Mouse (Mus musculus) hindbrain, embryonic 11.5 days (tissue): ENCODE data around the gene Gm20388. TPM values are rescaled to one million over a fixed set of nuclear protein-coding genes. Genes with fewer than 3 reads are reported as not detected.
A peak's percentile ranks its signal among the peaks of the same experiment; 100 is the strongest.

Source experiments
- ATAC-seq: fragments of 200-750 bp; cut with Nextera tagmentation; 2 replicates; pipeline ENCODE4 v1.8.0; 2017; ENCODE audit warnings: mild to moderate bottlenecking, moderate TSS enrichment, moderate library complexity; ENCODE audit not compliant: low FRiP score
- DNase-seq: peaks from one replicate; pipeline ENCODE4 v3.0.0-alpha.2; 2015; ENCODE audit warnings: low spot score
- H3K27ac ChIP-seq: fragments of 300-500 bp; sonication (generic); 2 replicates; pipeline ENCODE4 v1.5.1; 2014; ENCODE audit warnings: mild to moderate bottlenecking, low read depth, low read length
- H3K27me3 ChIP-seq: fragments of 300-500 bp; sonication (generic); 2 replicates; pipeline ENCODE4 v1.6.1; 2014; ENCODE audit warnings: mild to moderate bottlenecking, low read length, moderate library complexity, mixed read lengths; ENCODE audit not compliant: control insufficient read depth, insufficient read depth
- H3K36me3 ChIP-seq: fragments of 300-500 bp; sonication (generic); 2 replicates; pipeline ENCODE4 v1.6.1; 2014; ENCODE audit warnings: mild to moderate bottlenecking, low read length, moderate library complexity, mixed read lengths; ENCODE audit not compliant: control insufficient read depth, insufficient read depth
- H3K4me1 ChIP-seq: fragments of 300-500 bp; sonication (generic); replicated peaks from 2 replicates; pipeline ENCODE4 v1.6.1; 2014; ENCODE audit warnings: low read length, mixed read lengths; ENCODE audit not compliant: control insufficient read depth, insufficient read depth
- H3K4me2 ChIP-seq: fragments of 300-500 bp; sonication (generic); replicated peaks from 2 replicates; pipeline ENCODE4 v1.6.1; 2014; ENCODE audit warnings: mild to moderate bottlenecking, low read depth, low read length
- H3K4me3 ChIP-seq: fragments of 300-500 bp; sonication (generic); 2 replicates; pipeline ENCODE4 v1.5.1; 2014; ENCODE audit warnings: low read depth, low read length
- H3K9ac ChIP-seq: fragments of 300-500 bp; sonication (generic); 2 replicates; pipeline ENCODE4 v1.6.1; 2014; ENCODE audit warnings: low read depth, low read length
- H3K9me3 ChIP-seq: fragments of 300-500 bp; sonication (generic); 2 replicates; pipeline ENCODE4 v1.6.1; 2016; ENCODE audit warnings: low read length; ENCODE audit not compliant: control insufficient read depth
- WGBS: fragments of 180-500 bp; shearing (Covaris S2); extraction: QIAGEN DNeasy Blood & Tissue Kit; methylation state at CpG from one replicate; pipeline ENCODE4 v1.1.7; 2014; 5-methylcytosine and 5-hydroxymethylcytosine counted together
- polyA plus RNA-seq: library from polyadenylated mRNA; unstranded; fragments of >200 nt; fragmentation: Nextera tagmentation; extraction: Ambion mirVana; gene quantifications from 2 replicates; pipeline ENCODE4 v1.2.1, GENCODE M21; 2014

Gene Gm20388
- polyA plus RNA-seq, 1 experiment from 2014 or later = 11.8 TPM

DNA sequence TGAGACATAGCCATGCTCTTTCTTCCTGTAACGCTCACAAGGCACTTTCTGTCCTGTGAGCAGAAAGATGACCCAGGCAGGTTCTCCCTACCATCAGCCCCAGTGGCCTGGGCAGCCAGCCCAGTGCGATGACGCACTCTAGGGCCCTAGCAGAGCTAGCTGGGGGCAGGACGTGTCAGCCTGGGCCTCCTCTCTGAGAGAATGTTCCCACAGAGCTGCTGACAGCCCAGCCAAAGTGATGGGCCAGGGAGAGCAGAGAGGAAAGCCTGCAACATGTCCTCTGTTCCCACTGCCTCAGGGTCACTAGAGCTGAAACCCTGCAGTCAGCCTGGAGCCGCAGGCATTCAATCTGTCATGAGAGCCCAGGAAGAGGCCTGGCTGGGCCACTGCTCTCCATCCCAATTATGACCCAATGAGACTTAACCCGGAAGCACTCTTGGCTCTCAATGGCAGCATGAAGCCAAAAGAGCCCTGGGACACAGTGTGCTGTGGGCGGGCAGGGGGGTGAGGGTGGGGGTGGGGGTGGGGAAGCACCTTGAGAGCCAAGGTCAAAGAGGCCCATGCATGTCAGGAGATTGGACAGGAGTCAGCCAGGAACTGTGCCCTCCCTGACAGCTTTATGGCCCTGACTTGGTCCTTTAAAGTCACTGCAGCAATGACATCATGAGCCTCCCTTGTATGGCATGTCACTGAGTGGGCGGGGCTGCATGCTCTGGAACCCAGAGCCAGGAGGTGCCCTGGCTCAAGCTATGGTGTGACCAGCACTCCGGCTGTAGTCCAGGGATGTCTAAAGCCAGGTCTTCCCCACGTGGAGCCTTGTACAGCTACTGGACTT, 1465.7 kb downstream of the Gm20388 start:
- H3K27ac ChIP-seq = no peak overlapping the region
- no peaks in the 10 kb centered on the region for H3K9me3 ChIP-seq
- ATAC-seq = no peak
- H3K4me2 ChIP-seq = no peak overlapping the region
- WGBS = 72% methylated on average over 10 of the region's 10 CpGs
- no peaks in the 10 kb centered on the region for H3K36me3 ChIP-seq
- no peak overlapping the region for H3K4me3 ChIP-seq
- peaks cover 9% of the 10 kb centered on the region; the same call in 1 of the 2 replicates for H3K4me1 ChIP-seq
- H3K9ac ChIP-seq = no peak overlapping the region
- H3K27me3 ChIP-seq = no peaks in the 10 kb centered on the region
- DNase-seq = no peak

DNA sequence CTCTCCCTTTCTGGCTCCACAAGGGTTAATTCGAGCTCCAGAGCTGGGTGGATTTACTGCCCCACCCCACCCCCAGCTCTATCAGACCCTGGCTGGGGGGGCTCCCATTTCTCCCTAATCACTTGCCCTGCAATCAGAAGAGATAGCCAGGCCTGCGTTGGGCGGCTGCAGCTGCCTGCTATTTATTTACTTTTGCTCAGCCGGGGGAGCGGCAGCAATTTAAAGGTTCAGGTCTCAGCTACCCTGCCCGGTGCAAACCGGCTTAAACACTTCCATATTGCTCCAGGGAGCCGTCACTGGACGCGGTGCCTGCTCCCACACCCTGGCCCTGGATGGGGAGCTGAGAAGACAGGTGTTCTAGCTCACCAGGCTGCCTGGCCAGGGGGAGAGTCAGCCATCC, 1467.0 kb downstream of the Gm20388 start:
- Histone ChIP-seq H3K9me3 (no peaks in the 10 kb centered on the region), H3K9ac (no peak overlapping the region), H3K36me3 (no peaks in the 10 kb centered on the region), H3K4me2 (no peak overlapping the region), H3K27me3 (no peaks in the 10 kb centered on the region), H3K27ac (no peak overlapping the region), H3K4me1 (peaks cover 9% of the 10 kb centered on the region; the same call in 1 of the 2 replicates), H3K4me3 (no peak overlapping the region)
- peak; percentile 27 for DNase-seq
- no peak for ATAC-seq
- 13% methylated on average over 10 of the region's 10 CpGs for WGBS

DNA sequence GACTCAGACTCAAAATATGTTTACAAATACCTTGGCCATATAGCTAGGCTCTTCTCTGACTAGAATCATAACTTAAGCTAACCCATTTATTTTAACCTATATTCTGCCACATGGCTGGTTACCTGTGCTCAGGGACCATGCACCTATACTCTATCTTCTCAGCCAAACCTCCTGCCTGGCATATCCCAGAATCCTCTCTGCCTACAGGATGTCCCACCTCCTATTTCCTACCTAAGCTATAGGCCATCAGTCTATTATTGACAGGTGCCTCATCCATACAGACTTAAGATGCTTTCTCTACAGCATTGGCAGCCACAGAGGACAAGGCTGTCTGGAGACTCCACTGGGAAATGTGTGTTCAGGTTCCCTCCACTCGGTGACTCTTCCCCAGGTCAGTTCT, 1468.7 kb downstream of the Gm20388 start:
- ATAC-seq (no peak), DNase-seq (no peak)
- 100% methylated on average over 1 of the region's 1 CpGs for WGBS
- Histone ChIP-seq H3K9ac (no peak overlapping the region), H3K27ac (no peak overlapping the region), H3K9me3 (no peaks in the 10 kb centered on the region), H3K27me3 (no peaks in the 10 kb centered on the region), H3K4me3 (no peak overlapping the region), H3K4me1 (peaks cover 11% of the 10 kb centered on the region), H3K36me3 (no peaks in the 10 kb centered on the region), H3K4me2 (no peak overlapping the region)

DNA sequence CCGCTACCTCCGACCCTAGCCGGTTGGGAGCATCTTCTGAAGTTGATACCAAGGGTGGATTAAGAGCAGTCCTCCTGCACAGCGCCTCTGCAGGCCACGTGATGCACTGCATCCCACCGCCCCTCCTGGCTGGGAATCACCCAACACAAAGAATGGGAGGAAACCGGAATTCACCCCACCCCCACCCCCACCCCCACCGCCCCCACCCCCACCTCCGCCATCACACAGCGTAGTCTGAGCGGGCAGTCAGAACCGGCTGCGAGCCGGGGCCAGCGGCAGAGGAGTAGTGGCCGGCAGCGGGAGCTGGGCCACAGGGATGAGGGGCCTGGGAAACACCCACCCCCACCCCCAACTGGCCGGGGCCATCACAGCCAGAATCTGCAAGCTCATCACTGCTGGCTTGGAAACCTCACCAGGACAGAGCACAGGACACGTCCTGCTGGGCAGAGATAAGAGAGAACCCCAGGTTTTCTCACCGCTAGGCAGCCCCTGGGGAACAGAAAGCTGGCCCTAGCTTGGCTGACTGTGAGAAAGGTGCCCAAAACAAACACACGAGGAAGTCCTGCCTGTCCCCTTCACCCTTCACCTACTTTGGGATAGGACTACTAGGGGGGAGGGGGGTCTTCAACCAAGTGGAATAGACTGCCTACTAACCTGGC, 1472.1 kb downstream of the Gm20388 start:
- H3K4me2 ChIP-seq = peak overlapping the region; percentile 54
- DNase-seq (peak; percentile 97), ATAC-seq (peak; percentile 75)
- peak overlapping the region; percentile 29 for H3K4me3 ChIP-seq
- peak overlapping the region; percentile 76 for H3K9ac ChIP-seq
- H3K4me1 ChIP-seq = peaks cover 8% of the 10 kb centered on the region
- no peaks in the 10 kb centered on the region for H3K36me3 ChIP-seq
- H3K27me3 ChIP-seq = no peaks in the 10 kb centered on the region
- WGBS = 2% methylated on average over 21 of the region's 21 CpGs
- H3K9me3 ChIP-seq = no peaks in the 10 kb centered on the region
- peak overlapping the region; percentile 58; the same call in 1 of the 2 replicates for H3K27ac ChIP-seq

DNA sequence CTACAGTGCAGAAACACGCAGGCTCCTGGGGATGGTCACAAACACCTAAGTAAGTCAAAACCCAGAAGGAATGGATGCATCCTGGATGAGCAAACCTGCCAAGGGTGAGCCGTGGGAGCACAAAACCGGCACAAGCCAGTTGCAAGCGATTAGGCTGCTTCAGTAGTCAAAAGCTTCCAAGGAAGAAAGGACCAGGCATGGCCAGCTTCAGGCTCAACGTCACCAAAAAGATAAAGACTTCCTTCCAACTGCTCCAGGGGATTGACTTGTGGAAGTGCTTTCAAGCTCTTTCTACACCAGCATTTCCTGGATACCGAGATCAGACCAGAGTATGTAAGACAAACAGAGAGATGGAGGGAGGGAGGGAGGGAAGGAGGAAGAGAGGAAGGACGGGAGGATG, 1474.9 kb downstream of the Gm20388 start:
- Histone ChIP-seq H3K4me1 (peaks cover 2% of the 10 kb centered on the region; the same call in 1 of the 2 replicates), H3K9me3 (no peaks in the 10 kb centered on the region), H3K27ac (no peak overlapping the region), H3K27me3 (peaks cover 6% of the 10 kb centered on the region), H3K4me2 (no peak overlapping the region), H3K36me3 (no peaks in the 10 kb centered on the region), H3K9ac (no peak overlapping the region), H3K4me3 (no peak overlapping the region)
- DNase-seq (no peak), ATAC-seq (no peak)
- WGBS = 65% methylated on average over 7 of the region's 7 CpGs

DNA sequence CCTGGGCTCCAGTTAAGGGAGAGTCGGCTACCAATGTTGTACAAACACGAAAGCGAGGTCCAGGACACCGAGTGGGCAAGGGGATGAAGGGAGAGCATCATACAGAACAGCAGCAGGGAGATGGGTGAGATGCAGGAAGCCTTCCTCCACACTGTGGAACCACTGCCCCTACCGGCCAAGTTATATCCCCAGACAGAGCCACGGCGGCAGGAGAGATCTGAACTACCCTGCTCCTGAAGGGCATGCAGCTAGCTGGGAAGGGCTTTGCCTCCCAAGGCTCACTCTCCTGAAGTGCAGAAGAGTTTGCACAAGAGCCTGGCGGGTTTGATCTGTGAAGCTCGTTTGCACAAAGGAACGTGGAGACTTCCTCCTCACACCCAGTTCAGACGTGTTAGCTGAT, 1480.0 kb downstream of the Gm20388 start:
- Histone ChIP-seq H3K4me1 (no peaks in the 10 kb centered on the region), H3K4me2 (no peak overlapping the region), H3K9ac (no peak overlapping the region), H3K27ac (no peak overlapping the region), H3K36me3 (no peaks in the 10 kb centered on the region), H3K4me3 (no peak overlapping the region), H3K27me3 (peaks cover 24% of the 10 kb centered on the region), H3K9me3 (no peaks in the 10 kb centered on the region)
- ATAC-seq = no peak
- 17% methylated on average over 11 of the region's 11 CpGs for WGBS
- peak; percentile 59 for DNase-seq

DNA sequence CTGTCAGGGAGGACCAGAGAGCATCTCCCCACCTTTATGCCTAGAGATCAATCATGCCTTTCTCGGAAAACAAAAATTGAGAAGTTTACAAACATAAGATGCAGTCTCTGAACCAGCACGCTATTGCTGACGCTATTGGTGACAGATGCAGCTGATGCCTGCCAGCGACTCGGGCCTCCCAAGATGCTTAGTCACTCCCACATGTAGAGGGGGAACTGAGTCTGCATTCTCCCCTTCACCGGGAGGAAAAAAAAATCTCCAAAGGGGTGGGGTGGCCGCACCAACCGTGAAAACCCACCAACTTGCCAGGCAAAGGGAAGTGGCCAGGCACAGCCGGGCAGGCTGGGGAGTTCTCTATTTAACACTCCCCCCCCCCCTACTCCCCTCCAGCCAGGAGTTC, 1480.6 kb downstream of the Gm20388 start:
- ATAC-seq = no peak

DNA sequence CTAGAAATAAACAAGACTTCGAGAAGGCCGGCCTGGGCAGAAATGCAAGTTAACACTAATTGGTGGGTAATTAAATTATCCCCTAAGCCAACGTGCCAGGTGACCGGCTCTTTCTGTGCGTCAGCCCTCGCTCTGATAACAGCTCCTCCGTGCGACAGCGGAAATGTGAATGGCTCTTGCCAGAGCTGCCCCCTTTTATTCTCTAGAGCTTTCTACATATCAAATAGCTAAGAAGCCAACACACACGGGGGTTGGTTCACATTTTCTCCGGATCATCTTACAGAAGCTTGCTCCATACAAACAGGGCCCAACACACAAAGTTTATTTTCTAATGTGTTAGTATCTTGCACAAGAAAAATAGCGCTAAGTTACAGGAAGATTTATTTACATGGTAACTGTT, 1481.1 kb downstream of the Gm20388 start:
- Histone ChIP-seq H3K27me3 (peaks cover 24% of the 10 kb centered on the region), H3K27ac (no peak overlapping the region), H3K4me1 (no peaks in the 10 kb centered on the region), H3K4me2 (no peak overlapping the region), H3K9me3 (no peaks in the 10 kb centered on the region), H3K9ac (no peak overlapping the region), H3K36me3 (no peaks in the 10 kb centered on the region), H3K4me3 (no peak overlapping the region)
- ATAC-seq (no peak), DNase-seq (peak; percentile 27)
- WGBS = 11% methylated on average over 12 of the region's 12 CpGs

More for the DNA sequence above, 1480.6 kb downstream of the Gm20388 start:
- no peak overlapping the region for H3K4me3 ChIP-seq
- peak; percentile 20 for DNase-seq
- H3K4me2 ChIP-seq = no peak overlapping the region
- H3K4me1 ChIP-seq = no peaks in the 10 kb centered on the region
- H3K27me3 ChIP-seq = peaks cover 24% of the 10 kb centered on the region
- H3K9ac ChIP-seq = no peak overlapping the region
- H3K27ac ChIP-seq = no peak overlapping the region
- H3K9me3 ChIP-seq = no peaks in the 10 kb centered on the region
- no peaks in the 10 kb centered on the region for H3K36me3 ChIP-seq
- 11% methylated on average over 9 of the region's 9 CpGs for WGBS
